Mouse (Mus musculus): ENCODE measurements around the gene Gm20721. TPM values are rescaled to one million over a fixed set of nuclear protein-coding genes. Genes with fewer than 3 reads are reported as not detected.

Gm20721 gene
- total RNA-seq, 2 experiments from 2014 or later, result 2.6 to 2.8 TPM

DNA sequence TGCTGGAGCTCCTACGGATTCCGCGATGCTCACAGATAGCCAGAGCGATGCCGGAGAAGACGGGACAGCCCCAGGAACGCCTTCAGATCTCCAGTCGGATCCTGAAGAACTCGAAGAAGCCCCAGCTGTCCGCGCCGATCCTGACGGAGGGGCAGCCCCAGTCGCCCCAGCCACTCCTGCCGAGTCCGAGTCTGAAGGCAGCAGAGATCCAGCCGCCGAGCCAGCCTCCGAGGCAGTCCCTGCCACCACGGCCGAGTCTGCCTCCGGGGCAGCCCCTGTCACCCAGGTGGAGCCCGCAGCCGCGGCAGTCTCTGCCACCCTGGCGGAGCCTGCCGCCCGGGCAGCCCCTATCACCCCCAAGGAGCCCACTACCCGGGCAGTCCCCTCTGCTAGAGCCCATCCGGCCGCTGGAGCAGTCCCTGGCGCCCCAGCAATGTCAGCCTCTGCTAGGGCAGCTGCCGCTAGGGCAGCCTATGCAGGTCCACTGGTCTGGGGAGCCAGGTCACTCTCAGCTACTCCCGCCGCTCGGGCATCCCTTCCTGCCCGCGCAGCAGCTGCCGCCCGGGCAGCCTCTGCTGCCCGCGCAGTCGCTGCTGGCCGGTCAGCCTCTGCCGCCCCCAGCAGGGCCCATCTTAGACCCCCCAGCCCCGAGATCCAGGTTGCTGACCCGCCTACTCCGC, 47.3 kb downstream of the Gm20721 start:
- DNase-seq (ENCODE audit: low spot score in 2 of 2), result no peak

DNA sequence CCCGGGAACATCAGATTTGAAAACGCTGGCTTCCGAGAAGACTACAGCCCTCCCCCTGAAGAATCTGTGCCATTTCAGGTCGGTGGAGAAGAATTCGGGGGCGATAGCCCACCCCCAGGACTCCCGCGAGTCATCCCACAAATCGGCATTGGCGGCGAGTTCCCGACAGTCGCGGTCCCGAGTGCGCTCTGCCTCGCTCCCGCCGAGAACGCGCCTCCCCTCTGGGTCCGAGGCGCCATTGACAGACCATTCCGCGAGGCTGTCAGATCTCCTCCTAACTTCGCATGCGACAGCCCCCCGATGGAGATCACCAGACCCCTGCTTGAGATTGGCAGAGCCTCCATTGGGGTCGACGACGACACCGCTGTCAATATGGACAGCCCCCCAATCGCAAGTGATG, 48.0 kb downstream of the Gm20721 start:
- no peak for DNase-seq (ENCODE audit: low spot score in 2 of 2)

DNA sequence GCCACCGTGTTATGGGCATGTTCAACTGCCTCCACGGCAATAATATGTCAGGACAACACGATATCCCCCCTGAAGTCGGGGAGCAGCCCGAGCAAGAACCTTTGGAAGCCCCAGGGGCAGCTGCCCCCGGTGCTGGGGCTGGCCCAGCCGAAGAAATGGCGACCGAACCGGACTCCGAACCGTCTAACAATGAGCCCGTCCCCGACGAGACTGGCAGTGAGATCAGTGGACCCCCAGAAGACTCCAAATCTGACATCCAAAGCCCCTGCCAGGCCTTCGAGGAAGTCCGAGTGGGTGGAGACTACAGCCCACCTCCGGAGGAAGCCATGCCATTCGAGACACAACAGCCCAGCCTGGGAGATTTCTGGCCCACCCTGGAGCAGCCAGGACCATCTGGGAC, 48.7 kb downstream of the Gm20721 start:
- no peak for DNase-seq (ENCODE audit: low spot score in 2 of 2)

DNA sequence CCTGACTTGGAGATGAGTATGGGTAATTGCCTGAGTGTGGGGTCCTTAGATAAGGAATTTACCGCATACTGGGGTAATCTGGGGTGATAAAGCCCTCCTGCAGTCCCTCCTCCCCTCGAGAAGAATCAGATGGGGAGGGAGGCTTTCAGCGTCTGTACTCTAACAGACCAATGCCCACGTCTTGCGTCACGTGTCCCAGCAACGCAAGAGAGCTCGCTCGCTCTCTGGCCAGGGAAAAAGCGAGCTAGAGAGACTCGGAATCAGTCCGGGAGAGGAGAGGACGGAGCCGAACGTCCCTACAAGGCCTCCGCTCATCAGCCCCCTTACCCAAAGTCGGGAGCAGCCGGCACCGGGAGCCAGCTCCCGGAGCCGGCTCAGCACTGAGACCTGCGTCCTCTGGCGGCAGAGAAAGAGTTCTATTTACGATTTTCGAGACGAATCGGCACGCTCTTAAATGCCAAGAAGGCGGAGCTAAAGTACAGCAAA, 49.4 kb downstream of the Gm20721 start:
- peak in 1 of 2 experiments; percentile 37 for DNase-seq (ENCODE audit: low spot score in 2 of 2)

DNA sequence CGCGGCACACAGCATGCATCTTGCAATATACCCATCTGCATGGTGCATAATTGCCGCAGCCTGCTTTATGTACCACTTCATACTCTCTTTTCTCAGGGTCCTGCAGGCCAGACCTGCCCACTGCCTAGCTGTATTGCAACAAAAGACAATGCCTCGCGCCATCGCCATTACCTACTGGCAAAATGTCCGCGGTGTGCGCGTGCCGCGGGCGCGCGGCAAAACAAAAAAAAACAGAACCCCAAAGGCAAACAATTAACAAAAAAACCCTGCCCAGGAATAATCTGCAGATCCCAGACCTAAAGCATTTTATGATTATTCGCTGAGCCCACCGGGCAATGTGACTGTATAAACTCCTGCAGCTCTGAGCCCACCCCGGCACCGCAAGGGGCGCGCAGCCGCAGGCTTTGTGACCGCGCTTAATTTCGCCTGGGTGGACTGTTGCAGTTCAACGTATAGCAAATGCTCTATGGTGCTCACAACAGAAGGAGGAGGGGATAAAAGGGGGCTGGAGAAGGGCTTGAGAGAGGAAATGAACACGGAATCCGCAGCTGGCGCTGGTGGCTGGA, 50.5 kb downstream of the Gm20721 start:
- DNase-seq (ENCODE audit: low spot score in 2 of 2), result no peak

DNA sequence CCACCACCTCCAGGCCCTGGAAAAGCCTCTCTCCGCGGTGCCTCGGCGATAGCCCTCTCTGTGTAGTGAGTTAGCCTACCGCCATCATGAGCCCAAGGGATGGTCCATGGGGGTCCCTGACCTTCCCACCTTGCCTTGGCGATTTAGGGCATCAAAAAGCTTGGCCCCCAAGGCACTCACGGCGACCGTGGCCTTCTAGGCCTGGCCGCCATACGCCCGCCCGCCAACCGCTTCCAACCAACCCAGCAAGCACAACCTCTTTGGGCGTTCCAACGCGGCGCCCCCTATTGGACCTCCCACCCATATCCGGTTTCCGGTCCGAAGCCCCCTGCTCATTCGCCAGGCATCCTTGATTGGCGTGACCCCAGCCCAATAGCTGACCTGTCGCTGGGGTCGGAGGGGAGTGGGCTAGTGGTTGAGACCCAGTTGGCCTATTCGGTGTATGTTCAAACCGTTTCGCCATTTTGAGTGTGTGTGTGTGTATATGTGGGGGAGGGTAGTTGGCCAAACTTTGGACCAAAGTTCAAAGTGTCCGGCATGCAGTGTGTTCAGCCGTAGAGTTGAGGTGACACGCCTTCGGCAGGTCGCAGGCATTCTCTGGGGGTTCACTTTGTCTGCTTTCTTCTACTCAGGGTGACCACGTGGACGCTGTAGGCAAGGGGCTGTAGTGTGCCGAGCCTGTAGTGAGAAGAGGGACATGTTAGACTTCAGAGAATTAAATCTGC, 51.2 kb downstream of the Gm20721 start:
- peak; percentile 81 to 91 for DNase-seq (ENCODE audit: low spot score in 2 of 2)

DNA sequence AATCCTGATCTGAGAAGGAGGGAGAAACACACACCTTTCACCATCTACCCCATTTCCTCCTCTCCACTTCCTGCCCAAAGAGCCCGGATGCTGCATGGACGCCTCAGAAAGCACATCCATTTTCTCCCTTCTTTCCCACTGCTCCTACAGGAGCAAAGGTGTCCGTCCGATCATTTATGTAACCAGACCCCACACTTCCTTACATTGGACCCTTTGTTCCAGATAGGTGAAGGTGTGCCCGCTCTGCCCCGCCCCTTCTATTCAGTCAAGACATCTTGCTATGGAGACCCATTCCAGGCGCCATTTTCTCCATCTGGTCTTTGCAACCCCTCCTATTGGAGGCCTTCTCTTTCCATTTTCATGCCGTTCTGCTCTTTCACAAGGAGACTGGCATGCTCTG, 52.1 kb downstream of the Gm20721 start:
- no peak for DNase-seq (ENCODE audit: low spot score in 2 of 2)

DNA sequence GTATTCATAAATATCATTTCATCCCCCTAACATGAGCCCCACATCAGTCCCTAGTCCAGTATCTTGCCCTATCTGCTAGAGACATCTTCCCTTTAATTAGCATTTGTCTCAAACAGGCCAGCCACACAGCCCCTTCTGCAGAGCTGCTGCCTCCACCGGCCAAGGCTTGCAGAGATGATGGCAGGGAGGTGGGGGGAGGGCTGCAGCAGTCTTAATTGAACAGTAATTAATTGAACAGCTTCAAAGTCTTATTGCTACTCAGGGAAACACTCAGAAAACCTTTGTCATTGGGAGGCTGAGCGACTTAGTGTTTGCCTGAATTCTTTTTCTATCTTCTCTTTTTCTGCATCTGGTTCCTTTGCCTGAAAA, 54.9 kb downstream of the Gm20721 start:
- DNase-seq (ENCODE audit: low spot score in 2 of 2), result no peak

DNA sequence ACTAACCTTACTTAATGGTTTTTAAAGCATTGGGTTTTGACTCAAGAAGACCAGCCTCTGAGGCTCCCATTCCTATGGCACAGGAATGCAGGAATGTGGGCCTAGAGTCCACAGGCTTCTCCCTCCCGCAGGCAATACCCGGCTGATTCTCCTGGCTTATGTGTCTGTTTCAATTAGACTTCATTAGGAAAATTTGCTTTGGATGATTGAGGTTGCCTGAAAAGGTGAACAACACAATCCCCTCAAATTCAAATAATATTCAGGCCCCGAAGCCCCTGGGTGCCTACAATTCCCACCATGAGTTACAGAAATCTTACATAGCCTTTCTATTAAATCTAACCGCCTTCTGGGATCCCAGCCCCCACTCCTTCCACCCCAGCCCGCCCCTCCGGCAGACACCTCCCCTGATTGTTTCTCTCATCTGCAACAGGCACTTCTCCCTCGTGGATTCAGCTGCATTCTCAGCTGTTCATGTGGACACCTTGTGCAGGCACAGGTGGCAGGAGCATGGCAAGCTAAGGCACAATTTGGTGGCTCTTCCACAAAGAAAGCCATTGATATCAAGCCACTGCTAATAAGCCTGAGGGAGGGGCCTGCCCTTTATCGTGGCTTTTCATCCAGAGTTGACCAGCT, 55.4 kb downstream of the Gm20721 start:
- no peak for DNase-seq (ENCODE audit: low spot score in 2 of 2)

DNA sequence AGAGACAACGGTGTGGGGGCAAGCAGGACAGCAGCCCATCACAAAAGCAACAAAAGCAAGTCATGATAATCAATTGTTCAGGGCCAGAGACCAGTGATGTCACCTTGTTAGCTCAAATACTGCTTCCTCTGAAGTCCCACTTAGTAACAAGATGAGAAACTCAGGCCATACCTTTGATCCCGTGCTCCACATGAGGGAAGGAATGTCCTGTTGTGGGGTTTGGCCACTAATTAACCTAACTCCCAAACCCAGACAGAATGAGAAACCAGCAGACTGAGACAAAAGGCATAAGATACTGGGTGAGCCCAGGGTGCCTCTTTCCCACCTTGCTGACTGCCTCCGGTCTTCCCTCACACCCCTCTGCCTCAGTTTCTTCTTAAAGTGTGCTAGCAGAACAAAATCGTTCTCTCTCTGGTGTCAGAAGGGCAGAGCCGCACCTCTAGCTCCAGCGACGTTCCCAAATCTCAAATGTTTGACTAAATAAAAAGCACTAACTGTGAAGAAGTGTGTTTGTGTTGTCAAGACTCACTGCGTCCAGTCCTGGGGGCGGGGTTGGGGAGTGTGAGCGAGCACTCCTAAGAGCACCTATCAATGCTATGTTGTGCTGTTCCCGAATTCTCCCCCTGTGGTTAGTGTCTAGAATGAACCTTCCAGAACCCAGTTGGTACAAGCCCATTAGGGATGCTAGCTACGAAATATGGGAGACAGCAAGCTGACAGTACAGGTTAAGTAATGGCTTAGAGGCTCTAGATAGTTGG, 57.7 kb downstream of the Gm20721 start:
- no peak for DNase-seq (ENCODE audit: low spot score in 2 of 2)

DNA sequence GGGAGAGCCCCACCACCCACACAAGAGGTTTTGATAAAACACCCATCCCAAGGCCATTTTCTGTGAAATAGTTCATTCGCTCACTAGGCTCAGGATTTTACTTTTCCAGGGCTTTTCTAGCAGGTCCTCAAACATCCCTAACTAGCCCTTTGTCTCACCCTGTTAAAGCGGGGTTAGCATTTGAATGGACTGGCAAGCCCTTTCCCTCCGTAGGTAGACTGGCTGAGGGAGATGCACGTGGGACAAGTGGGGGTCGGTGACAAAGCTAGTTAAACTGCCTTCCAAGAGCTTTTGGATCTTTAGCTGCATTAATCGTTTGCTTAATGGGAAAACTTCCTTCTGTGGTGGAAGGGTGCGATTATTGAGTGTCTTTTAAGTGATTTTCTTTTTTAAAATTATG, 58.6 kb downstream of the Gm20721 start:
- no peak for DNase-seq (ENCODE audit: low spot score in 2 of 2)

DNA sequence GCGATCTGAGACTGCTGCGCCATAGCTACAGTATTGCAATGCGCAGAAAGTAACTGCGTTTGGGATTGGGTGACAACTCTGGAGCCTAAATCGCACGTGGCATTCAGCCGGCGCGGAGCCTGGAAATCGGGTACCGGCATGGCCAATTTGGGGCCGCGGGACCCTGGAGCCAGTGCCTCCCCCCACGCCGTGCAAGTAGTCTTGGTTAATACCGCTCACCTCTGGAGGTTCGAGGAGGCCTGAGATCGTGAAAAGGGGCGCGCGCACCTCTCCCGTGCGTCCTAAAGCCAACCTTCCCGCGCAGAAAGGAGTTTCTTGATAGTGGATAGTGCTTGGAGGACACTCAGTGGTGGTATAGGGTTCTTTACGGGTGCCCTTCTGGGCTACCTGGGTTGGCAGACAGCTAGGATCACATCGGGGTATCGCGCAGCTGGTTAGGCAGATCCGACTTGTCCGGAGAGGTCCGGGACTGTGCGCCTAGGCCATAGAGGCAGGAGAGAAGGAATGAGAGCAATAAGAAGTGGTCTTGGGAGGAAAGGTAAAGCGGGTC, 60.5 kb downstream of the Gm20721 start:
- DNase-seq (ENCODE audit: low spot score in 2 of 2), result no peak

DNA sequence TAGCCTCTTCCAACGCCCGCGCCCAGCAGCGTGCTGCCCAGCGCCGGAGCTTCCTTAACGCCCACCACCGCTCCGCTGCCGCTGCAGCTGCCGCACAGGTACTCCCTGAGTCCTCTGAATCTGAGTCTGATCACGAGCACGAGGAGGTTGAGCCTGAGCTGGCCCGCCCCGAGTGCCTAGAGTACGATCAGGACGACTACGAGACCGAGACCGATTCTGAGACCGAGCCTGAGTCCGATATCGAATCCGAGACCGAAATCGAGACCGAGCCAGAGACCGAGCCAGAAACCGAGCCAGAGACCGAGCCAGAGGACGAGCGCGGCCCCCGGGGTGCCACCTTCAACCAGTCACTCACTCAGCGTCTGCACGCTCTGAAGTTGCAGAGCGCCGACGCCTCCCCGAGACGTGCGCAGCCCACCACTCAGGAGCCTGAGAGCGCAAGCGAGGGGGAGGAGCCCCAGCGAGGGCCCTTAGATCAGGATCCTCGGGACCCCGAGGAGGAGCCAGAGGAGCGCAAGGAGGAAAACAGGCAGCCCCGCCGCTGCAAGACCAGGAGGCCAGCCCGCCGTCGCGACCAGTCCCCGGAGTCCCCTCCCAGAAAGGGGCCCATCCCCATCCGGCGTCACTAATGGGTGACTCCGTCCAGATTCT, 61.6 kb downstream of the Gm20721 start:
- DNase-seq (ENCODE audit: low spot score in 2 of 2), result no peak

DNA sequence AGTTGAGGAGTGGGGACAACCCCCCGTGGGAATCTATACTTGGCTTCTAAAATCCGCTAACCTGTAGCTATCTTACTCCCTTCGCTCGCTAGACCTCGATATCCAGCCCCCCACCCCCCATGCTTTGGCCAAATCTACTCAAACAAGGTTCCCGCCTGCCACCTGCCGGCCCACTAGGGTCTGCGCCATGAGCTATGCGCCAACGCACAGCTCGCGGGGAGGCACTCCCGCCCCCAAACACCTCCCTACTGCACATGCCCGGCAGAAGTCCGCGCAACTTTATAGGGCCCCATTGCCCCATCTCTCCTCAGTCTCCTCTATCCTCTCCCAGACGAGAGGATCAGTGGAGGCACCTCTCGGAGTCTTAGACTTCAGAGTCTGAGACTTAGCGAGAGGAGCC, 62.5 kb downstream of the Gm20721 start, which contains the start of gene Gnas:
Gene Gnas, plus strand, starts transcription at position 310 of the 400 bp plus-strand sequence.
- DNase-seq (ENCODE audit: low spot score in 2 of 2), result peak in 1 of 2 experiments; percentile 36

DNA sequence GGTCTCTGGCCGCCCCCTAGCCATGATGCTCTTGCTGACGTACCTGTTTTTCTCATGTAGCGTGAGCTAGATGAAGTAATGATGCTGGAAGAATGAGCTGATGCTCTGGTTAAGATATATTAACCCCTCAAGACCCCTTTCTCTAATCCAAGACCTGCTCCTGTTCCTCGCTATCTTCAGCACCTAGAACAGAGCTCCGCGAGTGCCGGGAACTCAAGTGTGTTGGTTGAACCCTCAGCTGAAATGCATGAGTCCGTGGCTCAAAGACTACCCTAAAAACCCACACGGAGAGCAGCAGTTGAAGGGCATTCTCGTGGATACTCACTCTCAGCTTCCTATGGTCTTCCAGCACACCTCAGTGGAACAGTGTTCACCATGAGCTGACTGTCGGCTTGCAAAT, 63.2 kb downstream of the Gm20721 start:
- no peak for DNase-seq (ENCODE audit: low spot score in 2 of 2)

Other genes starting within 250 kb of the Gm20721 start
- gene Npepl1, start 236.4 kb downstream of the Gm20721 start, total RNA-seq (2021), result 10 to 100 TPM; 13.5 to 16.1 TPM
- 1,000 to 10,000 TPM; 1,917 to 1,971 TPM for gene Gnas, start 62.4 kb downstream of the Gm20721 start, total RNA-seq (2021)
- 10 to 100 TPM; 51.5 to 52.0 TPM for gene Nelfcd, start 69.1 kb upstream of the Gm20721 start, total RNA-seq (2021)
- 10 to 100 TPM; 20.3 to 26.8 TPM for gene Ctsz, start 92.3 kb upstream of the Gm20721 start, total RNA-seq (2021)
- not detected for gene Tubb1, start 104.0 kb upstream of the Gm20721 start, total RNA-seq (2021)
- gene Atp5e, start 117.4 kb upstream of the Gm20721 start, total RNA-seq (2021), result 100 to 1,000 TPM; 339 TPM
- gene Prelid3b, start 126.4 kb upstream of the Gm20721 start, total RNA-seq (2021), result 10 to 100 TPM; 41.3 to 42.5 TPM

All from layer of hippocampus, postnatal 14 days (tissue).